Mouse (Mus musculus) cortical plate, adult 2 months (tissue): ENCODE results near the gene Mthfsl.
"Not testable (repeated sequence)": the region's sequence is repeated elsewhere in the genome, so short reads cannot be mapped to it uniquely, and the experiment has no call there.

Source experiments
- CTCF ChIP-seq: fragments of 200-500 bp; IDR thresholded peaks from 2 replicates; pipeline ENCODE4 v1.5.1; 2011; ENCODE audit warnings: mild to moderate bottlenecking, control low read depth, low read length; ENCODE audit not compliant: insufficient read depth; ENCODE audit errors: extremely low read depth
- POLR2A ChIP-seq: fragments of 200-500 bp; IDR thresholded peaks from 2 replicates; pipeline ENCODE4 v1.6.1; 2011; ENCODE audit warnings: mild to moderate bottlenecking, low read length, control low read depth; ENCODE audit not compliant: insufficient read depth; ENCODE audit errors: extremely low read depth

DNA sequence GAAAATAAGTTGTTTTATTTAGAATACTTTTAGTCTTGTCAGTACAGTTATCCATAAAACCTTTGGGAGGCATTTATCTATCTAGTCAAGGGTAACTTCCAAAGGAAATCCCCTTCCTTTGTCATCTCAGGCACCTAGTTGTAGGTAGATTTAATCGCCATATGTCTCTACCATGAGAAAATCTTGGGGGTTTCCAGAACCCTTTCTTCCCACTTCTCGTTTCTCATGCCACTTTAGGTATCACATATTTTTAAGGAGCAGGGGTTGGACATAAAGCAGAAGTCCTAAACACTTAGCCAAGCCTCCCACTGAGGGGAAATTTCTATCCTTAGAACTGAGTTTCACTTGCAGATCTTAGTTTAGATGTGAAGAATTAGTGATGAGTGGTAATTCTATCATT, 25.9 kb upstream of the Mthfsl start:
- not testable (repeated sequence) for TF ChIP-seq CTCF, POLR2A
